Mouse (Mus musculus) E14TG2a.4 (cell line): ENCODE data around the gene Foxc2.
"Not testable (repeated sequence)": the region's sequence is repeated elsewhere in the genome, so short reads cannot be mapped to it uniquely, and the experiment has no call there.

Experiments
- H3K27me3 ChIP-seq: 2 replicates; pipeline ENCODE4 v1.6.1; 2014; ENCODE audit warnings: low read length, control low read depth; ENCODE audit not compliant: insufficient read depth
- H3K36me3 ChIP-seq: 2 replicates; pipeline ENCODE4 v1.6.1; 2014; ENCODE audit warnings: low read length, control low read depth; ENCODE audit not compliant: insufficient read depth
- H3K4me1 ChIP-seq: replicated peaks from 2 replicates; pipeline ENCODE4 v1.6.1; 2014; ENCODE audit warnings: low read depth, low read length, control low read depth
- H3K4me3 ChIP-seq: replicated peaks from 2 replicates; pipeline ENCODE4 v1.5.1; 2014; ENCODE audit warnings: mild to moderate bottlenecking, low read length
- H3K9me3 ChIP-seq: 2 replicates; pipeline ENCODE4 v1.6.1; 2014; ENCODE audit warnings: low read length, control low read depth
- CTCF ChIP-seq: conservative IDR thresholded peaks from 2 replicates; pipeline ENCODE4 v1.5.1; 2014; ENCODE audit warnings: low read length
- NANOG ChIP-seq: IDR thresholded peaks from 2 replicates; pipeline ENCODE4 v1.6.1; 2014; ENCODE audit warnings: borderline replicate concordance, low read length, mixed read lengths
- POU5F1 ChIP-seq: IDR thresholded peaks from 2 replicates; pipeline ENCODE4 v1.6.1; 2014; ENCODE audit warnings: low read length, borderline replicate concordance

The Foxc2 gene

DNA sequence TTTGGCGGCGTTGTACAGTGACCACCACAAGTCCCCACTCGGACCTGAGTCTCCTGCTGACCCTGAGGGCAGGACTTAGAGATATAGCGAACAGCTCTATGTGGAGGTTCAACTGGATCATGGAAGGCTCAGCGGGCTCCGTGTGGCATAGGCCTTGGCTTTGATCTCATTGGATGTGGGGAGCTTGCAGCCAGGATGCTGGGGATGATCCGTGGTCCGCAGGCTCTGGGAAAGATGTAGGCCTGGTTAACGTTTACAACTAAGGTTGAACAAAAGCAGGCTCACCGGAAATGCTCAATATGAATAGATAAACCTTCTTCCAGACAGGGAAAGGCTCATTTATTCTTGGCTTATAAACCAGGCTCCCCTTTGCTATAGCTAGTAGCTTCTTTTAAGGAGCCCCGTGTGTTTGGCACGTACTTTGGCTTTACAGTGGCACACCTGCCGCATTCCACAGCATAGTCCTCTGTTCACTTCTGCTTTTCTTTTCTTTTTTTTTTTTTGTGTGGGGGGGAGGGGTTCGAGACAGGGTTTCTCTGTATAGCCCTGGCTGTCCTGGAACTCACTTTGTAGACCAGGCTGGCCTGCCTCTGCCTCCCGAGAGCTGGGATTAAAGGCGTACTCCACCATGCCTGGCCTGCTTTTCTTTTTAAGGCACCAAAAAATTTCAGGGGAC, 13.4 kb downstream of the Foxc2 start:
- Histone ChIP-seq H3K9me3 (no peaks in the 10 kb centered on the region), H3K4me1 (peaks cover 27% of the 10 kb centered on the region), H3K27me3 (peaks cover 81% of the 10 kb centered on the region), H3K36me3 (no peaks in the 10 kb centered on the region), H3K4me3 (peak overlapping the region; percentile 62)
- TF ChIP-seq POU5F1 (no peak), CTCF (no peak), NANOG (no peak)

DNA sequence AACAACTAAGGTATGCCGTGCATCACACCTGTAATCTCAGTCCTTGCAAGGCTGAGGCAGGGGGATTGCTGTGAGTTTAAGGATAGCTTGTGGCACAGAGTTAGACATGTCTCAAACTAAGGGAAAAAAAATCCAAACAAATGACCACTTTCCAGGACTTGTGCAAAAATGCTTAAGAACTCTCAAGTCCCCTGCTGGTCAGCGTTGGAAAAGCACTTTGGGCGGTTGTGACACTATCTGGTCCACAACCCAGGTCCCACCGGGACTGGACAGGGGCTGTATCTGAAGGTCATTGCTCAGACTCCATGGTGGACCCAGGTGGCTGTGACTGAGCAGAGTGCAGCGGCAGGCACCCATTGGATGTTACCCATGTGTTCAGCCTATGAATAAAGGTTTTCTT, 14.6 kb downstream of the Foxc2 start:
- TF ChIP-seq NANOG (no peak), CTCF (peak; percentile 66)
- Histone ChIP-seq H3K4me3 (no peak overlapping the region), H3K36me3 (no peaks in the 10 kb centered on the region), H3K27me3 (peaks cover 78% of the 10 kb centered on the region), H3K9me3 (no peaks in the 10 kb centered on the region), H3K4me1 (peaks cover 22% of the 10 kb centered on the region)

DNA sequence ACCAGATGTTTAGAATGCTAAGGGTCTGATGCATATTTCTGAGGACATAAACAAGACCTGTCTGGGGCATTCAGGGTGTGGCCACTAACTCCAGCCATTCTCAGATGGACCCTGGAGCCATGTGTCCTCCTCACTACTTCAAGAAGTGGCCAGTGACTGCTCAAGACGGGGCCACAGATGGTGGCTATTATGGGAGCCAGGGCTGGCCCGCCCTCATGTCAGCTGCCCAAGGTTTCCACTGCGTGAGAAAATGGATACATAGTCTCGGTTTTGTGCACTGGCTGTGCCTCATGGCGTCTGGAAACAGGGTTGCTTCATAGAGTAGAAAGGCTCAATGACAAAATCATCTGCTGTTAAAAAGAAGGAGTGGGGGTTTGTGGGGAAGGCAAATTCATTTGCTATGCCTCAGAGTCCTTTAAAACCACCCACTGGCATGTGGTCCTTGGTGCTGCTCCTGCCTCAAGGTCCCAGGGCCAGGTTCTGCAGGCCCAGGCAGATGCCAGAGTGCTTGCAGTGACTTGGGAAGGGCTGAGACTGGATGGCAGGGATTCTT, 17.1 kb downstream of the Foxc2 start:
- no peak for TF ChIP-seq CTCF
- TF ChIP-seq NANOG, result no peak
- no peak for TF ChIP-seq POU5F1
- Histone ChIP-seq H3K4me1 (peaks cover 17% of the 10 kb centered on the region), H3K27me3 (peaks cover 57% of the 10 kb centered on the region), H3K36me3 (no peaks in the 10 kb centered on the region), H3K9me3 (peaks cover 3% of the 10 kb centered on the region; the same call in 1 of the 2 replicates), H3K4me3 (no peak overlapping the region)

DNA sequence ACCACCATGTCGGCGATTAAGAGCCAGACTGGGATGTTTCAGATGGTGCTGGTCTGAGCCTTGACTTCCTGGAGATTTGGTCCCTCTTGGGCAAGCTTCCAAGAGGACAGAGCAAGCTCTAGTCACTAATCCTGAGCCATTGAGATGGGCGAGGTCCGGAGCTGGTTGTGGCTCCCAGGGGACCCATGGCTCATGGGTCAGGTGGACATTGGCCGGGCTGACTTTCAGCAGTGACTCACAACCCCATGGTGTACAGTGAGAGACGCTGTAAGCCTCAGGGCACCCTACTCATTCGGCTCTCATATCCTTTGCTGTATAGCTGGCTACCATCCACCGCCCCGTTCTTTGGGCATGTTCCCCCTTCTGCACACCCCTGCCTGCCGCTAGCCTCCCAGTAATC, 18.1 kb downstream of the Foxc2 start:
- H3K9me3 ChIP-seq, result peaks cover 13% of the 10 kb centered on the region
- H3K4me3 ChIP-seq, result no peak overlapping the region
- TF ChIP-seq NANOG (no peak), POU5F1 (no peak), CTCF (no peak)
- H3K36me3 ChIP-seq, result no peaks in the 10 kb centered on the region
- H3K27me3 ChIP-seq, result peaks cover 50% of the 10 kb centered on the region
- H3K4me1 ChIP-seq, result peaks cover 9% of the 10 kb centered on the region

DNA sequence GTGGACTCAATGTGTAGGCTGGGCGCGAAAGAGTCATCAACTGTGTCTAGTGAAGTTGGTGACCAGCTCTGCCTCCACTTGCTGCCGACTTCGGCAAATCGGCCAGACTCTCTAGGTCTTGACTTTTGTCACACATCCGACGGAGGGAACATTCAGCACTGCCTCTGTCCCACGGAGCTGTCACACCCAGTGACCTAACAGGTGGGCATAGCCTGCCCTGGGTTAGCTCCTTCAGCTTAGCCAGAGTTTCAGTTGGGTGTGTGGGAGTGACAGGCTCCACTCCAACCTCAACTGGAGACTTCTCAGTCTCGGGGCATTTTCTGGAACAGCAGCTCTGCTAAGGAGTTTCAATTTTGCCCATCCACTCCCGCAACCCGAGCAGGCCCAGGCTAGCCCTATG, 18.5 kb downstream of the Foxc2 start:
- no peak overlapping the region for H3K4me3 ChIP-seq
- peaks cover 50% of the 10 kb centered on the region for H3K27me3 ChIP-seq
- TF ChIP-seq POU5F1 (no peak), CTCF (no peak), NANOG (no peak)
- H3K36me3 ChIP-seq, result no peaks in the 10 kb centered on the region
- H3K4me1 ChIP-seq, result peaks cover 6% of the 10 kb centered on the region
- H3K9me3 ChIP-seq, result peaks cover 13% of the 10 kb centered on the region

DNA sequence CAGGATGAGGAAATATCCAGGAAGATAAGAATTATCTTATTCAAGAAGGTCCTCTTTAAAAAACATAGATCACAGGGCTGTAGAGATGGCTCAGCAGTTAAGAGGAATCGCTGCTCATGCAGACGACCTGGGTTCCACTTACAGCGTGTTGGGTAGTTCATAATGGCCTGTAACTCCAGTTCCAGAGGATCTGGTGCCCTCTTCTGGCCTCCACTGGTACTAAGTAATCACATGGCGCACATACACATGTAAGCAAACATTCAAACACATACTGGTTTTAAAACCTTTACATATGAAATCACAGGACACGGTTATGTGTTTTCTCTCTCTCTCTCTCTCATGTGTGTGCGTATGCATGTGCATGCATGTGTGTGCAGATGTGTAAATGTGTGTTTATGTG, 20.9 kb downstream of the Foxc2 start:
- peaks cover 6% of the 10 kb centered on the region for H3K4me1 ChIP-seq
- no peaks in the 10 kb centered on the region for H3K36me3 ChIP-seq
- TF ChIP-seq NANOG (no peak), CTCF (peak; percentile 40), POU5F1 (no peak)
- H3K9me3 ChIP-seq, result peaks cover 13% of the 10 kb centered on the region
- no peak overlapping the region for H3K4me3 ChIP-seq
- peaks cover 43% of the 10 kb centered on the region for H3K27me3 ChIP-seq

DNA sequence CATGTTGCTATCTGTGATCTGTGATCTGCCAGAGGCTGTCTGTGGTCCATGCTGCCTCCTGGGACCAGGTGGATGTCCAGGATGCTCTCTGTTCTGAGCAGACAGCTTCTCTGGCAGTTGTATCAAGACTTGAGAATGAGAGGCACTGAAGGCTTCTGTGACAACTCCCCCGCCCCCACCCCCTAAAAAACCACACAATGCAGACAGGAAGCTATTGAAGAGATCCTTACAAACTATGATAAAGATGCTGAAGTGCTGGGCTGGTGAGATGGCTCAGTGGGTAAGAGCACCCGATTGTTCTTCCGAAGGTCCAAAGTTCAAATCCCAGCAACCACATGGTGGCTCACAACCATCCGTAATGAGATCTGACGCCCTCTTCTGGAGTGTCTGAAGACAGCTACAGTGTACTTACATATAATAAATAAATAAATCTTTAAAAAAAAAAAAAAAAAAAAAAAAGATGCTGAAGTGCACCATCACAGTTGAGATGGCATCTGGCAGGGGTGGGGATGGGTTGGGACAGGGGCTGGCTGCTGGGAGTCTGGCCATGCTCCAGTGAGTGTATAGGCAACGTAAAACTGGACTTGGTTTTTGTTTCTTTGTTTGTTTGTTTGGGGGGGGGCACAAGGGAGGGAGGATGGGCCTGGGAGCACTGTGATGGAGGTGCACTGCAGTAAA, 29.6 kb downstream of the Foxc2 start:
- not testable (repeated sequence) for H3K4me3 ChIP-seq, H3K36me3 ChIP-seq, H3K4me1 ChIP-seq, H3K9me3 ChIP-seq
- peaks cover 38% of the 10 kb centered on the region for H3K27me3 ChIP-seq

DNA sequence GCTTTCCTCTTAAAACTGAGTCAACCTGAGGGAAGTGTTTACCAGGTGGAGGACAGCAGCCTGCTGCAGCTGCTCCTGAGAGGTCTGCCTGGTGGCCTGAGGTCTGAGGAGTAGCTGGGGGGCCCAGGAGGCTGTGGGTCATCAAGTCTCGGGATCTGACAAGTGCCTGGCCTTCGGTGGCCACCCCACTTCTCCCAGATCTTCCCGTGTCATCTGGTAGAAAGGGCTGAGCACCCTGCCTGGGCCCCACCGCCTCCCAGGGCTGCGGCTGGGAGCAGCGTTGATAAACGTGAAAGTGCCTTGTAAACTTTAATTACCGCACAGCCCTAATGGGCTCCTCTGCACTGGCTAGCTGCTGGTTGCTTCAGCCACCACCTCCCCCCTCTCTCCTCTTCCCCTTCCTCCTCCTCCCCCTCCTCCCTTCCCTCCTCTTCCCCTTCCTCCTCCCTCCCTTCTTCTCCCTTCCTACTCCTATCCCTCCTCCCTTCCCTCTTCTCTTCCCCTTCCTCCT, 32.7 kb downstream of the Foxc2 start:
- H3K27me3 ChIP-seq, result peaks cover 31% of the 10 kb centered on the region
- TF ChIP-seq POU5F1 (no peak), CTCF (no peak), NANOG (no peak)
- H3K36me3 ChIP-seq, result no peaks in the 10 kb centered on the region
- no peaks in the 10 kb centered on the region for H3K9me3 ChIP-seq
- H3K4me1 ChIP-seq, result no peaks in the 10 kb centered on the region
- H3K4me3 ChIP-seq, result no peak overlapping the region

DNA sequence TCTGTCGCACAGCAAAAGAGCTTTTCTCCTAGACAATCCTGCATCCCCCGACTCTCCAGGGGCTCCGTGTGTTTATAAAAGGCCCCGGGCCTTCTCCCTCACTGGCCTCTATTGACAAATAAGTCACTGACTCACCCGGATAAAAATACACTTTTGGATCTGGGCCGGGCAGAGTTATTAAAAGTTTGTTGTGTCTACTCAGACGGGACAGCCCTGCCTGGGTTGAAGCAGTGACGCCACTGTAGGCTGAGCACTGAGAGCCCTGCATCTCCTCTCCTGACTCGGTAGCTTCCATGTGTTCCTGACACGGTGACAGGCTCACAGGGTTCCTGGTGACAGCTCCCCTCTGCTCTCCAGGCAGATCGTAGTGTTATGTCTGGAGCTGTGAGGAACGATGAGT, 36.4 kb downstream of the Foxc2 start:
- H3K36me3 ChIP-seq, result no peaks in the 10 kb centered on the region
- H3K27me3 ChIP-seq, result peaks cover 42% of the 10 kb centered on the region
- TF ChIP-seq CTCF, result no peak
- TF ChIP-seq NANOG, result no peak
- TF ChIP-seq POU5F1, result no peak
- H3K4me3 ChIP-seq, result no peak overlapping the region
- no peaks in the 10 kb centered on the region for H3K9me3 ChIP-seq
- H3K4me1 ChIP-seq, result no peaks in the 10 kb centered on the region
